Mouse (Mus musculus) thymus, postnatal 36 days (tissue): Measurements from ENCODE around the gene Elac2.

ENCODE experiments used
- DNase-seq, 2 experiments: peaks; one replicate each; pipeline ENCODE4 v3.0.0; 2022; ENCODE audit warnings: mixed read lengths in 2 of 2

Gene Elac2

DNA sequence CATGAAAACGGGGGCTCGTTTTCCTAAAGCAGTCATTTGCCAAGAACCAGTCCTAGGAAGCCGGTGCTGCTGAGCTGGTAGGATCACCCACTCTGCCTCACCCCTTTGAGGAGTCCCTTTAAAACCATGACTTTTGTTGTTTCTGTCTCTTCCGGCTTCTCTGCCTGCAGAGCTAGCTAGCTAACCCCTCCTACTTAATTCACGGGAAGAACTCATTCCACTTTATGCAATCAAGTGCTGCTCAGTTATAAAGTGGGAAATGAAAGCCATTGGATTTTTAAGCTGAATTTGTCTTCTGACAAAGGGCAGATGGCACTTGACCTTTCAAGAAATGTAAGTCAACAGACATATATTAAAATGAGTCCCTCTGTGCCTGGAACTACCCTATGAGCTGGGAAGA is 49.2 kb downstream of the Elac2 start:
- DNase-seq, result no peak

DNA sequence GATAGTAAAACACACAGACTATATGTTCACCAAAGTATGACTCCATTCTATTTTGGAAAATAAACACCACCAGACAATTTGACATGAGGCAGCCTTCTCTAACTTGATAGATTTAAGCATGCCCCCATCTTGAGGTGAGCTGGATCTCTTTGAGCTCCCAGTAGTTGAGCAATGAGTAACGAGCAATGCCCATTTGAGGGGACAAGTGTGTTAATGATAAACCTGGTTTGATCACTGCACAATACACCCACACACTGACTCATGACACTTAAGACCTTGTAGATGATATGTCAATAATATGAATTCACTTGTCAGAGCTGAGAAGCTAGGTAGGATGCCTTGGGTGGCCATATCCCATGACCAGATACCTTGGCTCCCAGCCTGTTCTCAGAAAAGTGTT is 51.4 kb downstream of the Elac2 start:
- DNase-seq, result no peak

DNA sequence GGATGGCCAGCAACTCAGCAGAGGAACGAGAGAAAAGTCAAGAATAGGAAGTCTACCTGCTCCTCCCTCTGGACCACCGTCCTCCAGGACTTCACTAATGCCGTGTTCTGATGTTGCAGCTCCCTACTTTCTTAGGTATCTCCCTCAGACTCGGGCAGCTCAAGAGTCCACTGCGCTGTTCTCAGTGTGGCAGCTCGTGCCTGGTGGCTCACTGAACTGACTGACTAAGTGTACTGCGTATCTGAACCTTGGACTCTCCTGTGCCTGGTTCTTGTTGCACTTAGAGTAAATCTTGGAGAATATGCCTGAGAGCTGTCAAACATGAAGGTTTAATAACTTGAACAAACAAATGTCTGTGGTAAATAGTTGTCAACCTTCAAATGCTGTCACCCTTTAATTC is 53.4 kb downstream of the Elac2 start:
- DNase-seq, result no peak

DNA sequence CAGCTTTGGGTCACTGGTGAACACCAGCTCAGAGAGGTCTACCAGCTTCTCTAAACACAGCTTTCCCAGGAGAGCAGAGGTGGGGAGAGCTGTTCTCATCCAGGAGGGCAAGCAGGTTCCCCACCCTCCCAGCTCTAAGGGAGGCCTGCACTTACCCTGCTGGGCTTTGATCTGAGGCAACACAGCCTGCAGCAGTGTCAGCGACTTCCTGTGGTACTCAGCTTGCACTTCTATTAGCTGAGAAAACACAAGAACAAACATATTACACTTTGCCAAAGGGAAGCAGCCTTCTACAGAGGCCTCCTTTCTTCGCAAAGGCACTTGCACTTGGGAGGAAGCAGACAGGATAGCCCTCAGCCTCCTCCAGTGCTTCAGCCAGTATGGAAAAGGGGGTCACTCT is 60.2 kb downstream of the Elac2 start:
- DNase-seq, result no peak

DNA sequence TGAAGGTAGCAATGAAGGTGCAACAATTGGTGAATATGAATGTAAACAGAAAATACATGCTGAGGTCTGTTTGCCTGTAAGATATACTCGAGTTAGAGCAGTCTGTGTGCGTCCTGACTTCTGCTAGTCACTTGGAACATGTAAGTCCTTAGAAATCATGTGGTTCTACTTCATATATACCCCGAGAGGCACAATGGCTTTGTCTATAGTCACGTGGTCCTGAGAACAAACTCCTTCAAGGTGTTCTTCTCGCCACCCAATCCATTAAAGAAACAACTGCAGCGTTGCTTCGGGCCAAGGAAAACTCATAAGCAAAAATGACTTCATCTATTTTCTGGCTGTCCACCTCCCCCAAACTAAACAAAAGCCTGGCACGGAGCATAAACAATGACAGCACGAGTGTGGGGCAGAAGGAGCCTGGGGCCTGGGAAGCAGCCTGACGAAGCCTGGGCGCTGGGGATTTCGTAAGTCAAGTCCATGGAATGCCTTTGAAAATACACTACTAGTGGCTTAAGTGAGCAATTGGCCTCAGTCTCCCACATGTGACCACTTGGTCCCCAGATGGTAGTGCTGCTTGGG is 60.8 kb downstream of the Elac2 start:
- DNase-seq, result no peak

DNA sequence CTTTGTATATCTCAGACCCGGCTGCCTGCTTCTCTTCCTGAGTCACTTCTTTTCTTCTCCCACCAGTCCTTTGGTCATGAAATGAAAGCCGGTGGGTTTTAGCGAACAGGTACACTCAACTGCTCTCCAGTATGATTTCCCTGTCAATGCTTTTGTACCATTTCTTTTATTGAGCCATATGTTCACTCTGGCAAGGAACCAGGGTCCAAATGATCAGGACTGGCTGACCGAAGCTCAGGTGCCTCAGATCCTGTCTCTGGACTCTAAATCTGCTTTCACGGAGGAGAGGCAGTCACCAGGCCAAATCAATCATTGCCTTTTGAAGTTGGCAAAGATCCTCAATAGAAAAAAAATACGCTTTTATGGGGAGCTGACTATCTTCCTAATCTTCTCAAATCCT is 61.7 kb downstream of the Elac2 start:
- DNase-seq, result no peak

DNA sequence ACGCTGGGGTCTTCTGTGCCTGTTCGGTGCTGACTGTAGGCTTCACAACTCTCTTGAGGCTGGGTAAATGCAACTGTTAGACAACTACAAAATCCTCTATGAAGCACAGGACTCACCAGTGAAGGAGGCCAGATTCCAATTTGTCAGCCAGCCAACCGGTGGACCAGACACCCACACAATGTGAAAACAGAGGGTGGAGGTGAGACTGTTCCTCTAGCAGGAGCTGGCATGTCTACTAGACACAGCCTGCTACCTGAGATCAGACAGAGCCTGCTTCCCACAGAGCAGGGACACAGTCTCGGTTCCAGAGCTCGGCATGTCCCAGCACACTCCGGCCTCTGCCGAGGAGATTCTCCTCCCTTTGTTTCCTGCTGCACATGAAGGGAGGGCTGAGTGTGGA is 70.3 kb downstream of the Elac2 start:
- DNase-seq, result no peak

DNA sequence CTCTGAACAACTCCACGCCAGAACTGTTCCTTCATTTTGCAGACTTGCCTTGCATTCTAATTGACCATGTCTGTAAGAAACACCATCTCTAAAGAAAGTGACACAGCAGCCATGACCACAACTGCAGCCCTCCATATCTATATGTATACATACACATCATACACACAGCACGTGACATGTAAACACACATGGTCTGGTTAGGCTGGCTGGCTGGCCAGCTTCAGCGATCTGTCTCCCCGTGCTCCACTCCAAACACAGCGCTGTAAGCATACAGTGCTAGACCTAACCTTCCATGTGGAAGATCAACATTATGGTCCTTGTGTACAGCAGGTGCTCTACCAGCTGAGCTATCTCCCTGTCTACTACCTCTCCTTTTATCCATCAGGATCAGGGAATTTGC is 72.0 kb downstream of the Elac2 start:
- no peak for DNase-seq
